Mouse (Mus musculus): ENCODE measurements around the gene Eif1ad. TPM values are rescaled to one million over a fixed set of nuclear protein-coding genes. Genes with fewer than 3 reads are reported as not detected.
"Not testable (repeated sequence)": the region's sequence is repeated elsewhere in the genome, so short reads cannot be mapped to it uniquely, and the experiment has no call there.

The Eif1ad gene
- total RNA-seq, 2 experiments from 2014 or later: 19.7 to 37.4 TPM

DNA sequence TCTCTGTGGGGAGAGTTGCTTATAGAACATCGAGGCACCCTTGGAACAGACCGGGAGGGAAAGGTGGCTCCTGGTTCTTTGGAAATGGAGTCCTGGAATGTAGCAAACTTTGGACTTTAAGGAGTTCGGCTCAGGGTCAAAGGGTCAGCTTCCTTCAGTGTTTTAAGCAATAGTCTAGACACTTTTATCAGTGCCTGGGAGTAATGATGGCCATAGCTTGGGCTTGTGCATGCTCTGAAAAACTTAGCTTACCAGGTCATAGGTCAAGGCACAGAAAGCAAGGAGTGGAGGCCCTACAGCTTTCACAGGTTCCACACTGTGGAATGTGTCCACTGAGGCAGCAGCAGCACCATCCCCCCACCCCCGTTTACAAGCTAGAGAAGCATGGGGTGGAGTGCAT lies 8.2 kb downstream of the Eif1ad start:
- no peak for ATAC-seq (ENCODE audit: poor library complexity, severe bottlenecking)

DNA sequence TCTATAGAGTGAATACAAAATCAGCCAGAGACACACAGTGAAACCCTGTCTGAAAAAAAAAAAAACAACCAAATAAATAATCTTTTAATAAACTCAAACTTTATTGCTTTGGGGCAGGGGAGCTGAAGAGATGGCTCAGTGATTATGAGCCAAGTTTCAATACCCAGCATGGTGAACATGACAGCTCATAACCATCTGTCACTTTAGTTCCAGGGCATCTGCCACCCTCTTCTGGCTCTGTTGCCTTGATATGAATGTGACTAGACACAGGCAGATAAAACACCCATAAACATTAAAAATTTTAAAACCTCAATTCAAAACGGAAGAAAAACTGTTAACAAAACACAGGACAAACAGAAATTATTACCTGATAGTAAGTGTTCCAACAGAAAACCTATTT lies 10.9 kb downstream of the Eif1ad start:
- no peak for ATAC-seq (ENCODE audit: poor library complexity, severe bottlenecking)

DNA sequence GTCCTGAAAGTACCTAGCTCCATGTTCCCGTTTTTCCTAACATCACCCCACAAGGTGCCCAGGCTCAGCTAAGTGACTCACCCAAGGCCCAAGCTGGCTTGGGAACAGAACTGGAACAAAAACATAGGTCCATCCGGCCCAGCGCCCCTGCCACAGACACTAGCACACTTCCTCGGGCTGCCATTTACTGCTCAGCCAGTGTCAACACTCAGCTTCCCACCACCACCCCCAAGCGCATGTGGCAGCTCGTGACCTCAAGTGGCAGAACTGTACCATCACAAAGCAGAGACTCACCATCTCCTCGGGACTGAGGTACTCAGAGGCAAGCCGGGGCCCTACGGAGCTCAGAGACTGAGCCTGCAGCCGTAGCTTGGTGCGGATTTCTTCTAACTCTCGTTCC lies 16.8 kb downstream of the Eif1ad start:
- no peak for ATAC-seq (ENCODE audit: poor library complexity, severe bottlenecking)

DNA sequence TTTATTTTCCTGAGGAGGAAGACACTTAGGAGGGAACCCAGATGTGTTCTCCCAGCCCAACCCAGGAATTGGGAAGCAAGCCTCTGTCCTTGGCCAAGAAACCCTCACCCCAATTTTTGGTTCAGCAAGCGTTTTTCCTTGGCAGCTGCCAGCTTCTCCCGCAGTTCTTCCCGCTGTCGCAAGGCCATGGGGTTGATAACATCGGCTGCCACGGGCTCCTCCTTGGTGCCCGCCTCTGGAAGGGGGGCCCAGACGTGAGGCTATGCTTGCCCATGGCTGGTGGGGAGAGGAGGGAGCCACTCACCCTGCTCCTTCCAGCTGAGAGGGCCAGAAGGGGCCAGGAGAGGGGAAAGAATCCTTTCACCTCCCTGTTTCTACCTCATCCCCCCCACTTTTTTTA lies 18.2 kb downstream of the Eif1ad start:
- ATAC-seq (ENCODE audit: poor library complexity, severe bottlenecking): no peak

DNA sequence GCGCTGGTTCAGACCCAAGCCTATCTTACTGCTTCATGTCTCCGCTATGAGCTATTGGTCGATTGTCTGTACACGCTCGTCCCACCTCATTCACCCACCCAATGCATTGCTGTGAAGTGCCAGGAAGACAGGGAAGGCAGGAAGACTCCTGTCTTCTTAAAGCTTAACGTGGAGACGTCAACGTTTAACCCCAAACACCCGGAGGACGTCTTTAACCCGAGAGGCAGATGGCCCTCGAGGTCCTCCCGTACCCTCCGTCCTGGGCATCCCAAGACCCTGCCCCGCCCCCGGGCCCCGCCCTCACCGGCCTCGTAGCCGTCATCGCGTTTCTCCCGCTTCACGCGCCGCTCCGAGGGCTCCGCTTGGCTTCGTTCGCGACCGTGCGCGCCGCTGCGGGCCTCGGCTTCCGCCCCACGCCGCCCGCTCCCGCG lies 21.5 kb downstream of the Eif1ad start:
- no peak for ATAC-seq (ENCODE audit: poor library complexity, severe bottlenecking)

DNA sequence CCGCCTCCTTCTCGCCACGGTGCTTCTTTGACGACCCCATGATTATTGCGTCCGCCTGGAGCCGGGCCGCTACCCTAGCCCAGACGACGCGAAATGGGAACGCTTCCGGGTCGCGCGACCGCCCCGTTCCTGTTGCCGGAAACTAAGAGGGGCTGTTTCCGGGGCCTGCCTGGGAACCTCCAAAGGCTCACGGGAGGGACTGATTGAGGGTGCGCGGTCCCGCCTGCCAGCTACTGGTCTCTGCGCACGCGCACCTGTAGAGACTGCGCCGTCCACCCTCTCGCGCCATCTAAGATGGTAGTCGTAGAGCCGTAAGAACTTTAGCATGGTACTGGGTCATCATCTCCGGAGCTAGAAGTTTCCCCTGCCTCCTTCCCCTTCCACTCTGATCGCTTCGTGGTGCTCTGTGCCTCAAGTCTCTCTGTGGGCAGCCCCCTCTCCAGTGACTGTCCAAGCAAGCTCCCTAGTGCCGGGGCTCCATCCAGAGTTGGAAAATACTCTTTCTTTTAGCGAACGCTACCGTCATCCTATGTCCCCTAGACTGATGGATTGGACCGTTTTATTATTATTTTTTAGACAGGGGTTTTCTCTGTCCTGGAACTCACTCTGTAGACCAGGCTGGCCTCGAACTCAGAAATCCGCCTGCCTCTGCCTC lies 22.2 kb downstream of the Eif1ad start, which contains the start of gene Sart1:
TSS of gene Sart1 (minus strand) at position 116 of the 655 bp plus-strand sequence.
- peak; percentile 96 for ATAC-seq (ENCODE audit: poor library complexity, severe bottlenecking)

DNA sequence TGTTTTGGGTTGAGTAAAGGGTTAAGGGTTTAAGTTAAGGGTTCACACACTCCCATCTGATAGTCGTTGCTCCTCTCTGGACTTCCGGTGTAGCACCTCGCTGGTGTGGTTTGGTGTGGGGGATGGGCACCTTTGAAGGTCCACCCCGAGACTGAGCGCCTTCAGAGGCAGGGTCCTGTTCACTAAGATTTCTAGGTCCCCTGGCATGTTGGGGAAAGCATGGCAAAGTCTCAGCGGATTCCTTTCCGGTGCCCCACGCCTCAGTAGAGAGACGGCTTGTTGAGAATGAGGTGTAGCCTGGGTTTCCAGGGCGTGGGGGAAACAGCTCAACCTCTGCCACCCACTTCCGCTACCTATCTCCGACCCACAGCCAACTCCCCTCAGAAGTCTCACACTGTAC lies 23.1 kb downstream of the Eif1ad start:
- peak; percentile 64 for ATAC-seq (ENCODE audit: poor library complexity, severe bottlenecking)

DNA sequence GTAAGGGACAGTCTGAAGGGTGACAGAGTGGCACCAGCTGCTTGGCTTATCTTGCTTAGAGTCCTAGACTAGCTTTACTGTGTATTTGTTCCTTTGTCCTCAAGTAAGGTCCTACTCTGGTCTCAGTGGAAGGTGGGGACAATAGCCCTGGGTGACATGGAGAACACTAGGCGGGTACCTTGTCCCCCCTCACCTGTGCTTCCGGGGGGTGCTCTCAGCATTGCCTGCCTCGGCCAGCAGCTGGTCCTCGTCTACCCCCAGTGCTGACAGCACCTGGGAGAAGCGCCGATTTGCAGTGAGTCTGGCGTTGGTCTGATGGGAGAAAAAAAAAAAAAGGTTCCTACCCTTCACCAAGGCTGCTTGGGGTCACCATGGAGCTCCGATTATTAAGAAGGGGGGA lies 23.9 kb downstream of the Eif1ad start:
- no peak for ATAC-seq (ENCODE audit: poor library complexity, severe bottlenecking)

DNA sequence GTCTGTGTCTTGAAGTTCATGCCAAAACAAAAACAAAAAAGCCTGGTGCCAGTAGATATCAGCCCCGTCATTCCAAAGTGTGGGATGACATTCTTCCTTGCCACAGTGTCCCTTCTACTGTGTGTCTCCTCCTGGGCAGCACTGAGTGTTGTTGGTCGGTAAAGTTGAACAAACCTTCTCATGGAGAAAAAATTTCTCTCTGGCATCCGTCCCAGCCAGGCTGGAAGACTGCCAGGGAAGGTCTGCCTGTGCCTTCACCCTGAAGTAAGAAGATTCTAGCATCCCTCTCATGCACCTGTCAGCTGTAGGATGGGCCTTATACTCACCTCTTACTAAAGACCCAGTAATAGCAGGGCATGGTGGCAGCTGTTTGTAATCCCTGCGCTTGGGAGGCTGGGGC lies 26.4 kb downstream of the Eif1ad start:
- ATAC-seq (ENCODE audit: poor library complexity, severe bottlenecking): no peak

DNA sequence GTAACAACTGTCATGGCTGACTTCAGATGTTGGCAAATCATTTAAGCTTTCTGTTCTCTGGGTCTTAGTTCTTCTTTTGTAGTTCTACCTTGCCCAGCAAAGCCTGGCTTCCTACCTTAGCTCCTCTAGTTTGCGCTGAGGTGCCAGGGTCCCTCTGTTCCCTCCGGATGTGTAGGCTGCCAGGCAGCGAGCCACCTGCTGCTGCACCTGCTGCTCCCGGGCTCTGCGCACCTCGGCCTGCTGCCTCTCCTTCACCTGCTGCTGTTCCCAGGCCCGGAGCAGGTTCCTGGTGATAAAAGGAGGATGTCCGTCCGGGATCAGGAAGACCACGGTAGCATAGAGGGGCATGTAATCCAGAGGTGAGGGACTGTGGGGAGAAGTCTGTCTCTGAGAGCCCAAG lies 27.6 kb downstream of the Eif1ad start:
- no peak for ATAC-seq (ENCODE audit: poor library complexity, severe bottlenecking)

DNA sequence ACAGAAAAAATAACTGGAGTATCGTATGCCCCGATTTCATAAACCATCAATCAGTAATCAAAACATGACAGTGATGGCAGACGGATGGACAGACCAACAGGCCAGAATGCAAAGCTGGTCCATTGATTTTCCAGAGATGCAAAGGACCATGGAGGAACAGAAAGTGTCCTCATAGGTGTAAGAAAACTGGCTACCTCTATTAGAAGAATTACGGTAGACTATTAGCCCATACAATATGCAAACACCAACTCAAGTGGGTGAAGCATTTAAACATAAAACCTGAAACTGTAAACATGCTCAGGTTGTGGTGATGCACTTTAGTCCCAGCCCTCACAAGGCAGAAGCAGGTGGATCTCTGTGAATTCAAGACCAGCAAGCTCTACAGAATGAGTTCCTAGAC lies 28.8 kb downstream of the Eif1ad start:
- no peak for ATAC-seq (ENCODE audit: poor library complexity, severe bottlenecking)

DNA sequence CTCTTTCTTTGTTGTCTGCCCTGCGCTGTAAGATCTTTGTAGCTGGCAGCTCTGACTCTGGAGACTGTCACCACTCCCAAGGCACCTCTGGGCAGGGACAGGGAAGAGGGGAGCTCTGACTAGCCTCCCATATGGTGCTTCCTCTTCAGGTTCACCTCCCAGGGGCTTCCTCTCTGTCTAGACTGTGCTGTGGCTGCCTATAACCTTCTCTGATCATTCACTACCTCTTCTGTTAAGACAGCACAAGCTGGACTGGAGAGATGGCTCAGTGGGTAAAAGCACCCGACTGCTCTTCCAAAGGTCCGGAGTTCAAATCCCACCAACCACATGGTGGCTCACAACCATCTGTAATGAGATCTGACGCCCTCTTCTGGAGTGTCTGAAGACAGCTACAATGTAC lies 34.5 kb downstream of the Eif1ad start:
- ATAC-seq (ENCODE audit: poor library complexity, severe bottlenecking): not testable (repeated sequence)

DNA sequence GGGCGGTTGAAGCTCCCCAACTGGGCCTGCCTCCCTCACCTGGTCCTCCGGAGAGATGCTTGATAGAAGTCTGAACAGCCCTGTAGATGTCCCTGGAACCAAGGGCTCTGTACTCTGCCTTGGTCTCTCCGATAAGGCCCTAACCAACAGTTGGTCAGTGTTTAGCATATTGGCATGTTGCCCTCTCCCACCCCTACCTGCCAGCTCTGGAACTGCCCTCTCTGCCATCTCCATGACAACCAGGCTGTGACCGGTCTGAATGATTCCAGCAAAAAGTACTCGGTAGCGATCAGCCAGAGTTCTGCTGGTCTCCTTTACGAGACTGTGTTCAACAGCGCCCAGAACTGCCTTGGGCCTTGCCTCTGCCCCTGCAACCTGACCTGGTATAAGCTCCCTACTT lies 35.8 kb downstream of the Eif1ad start, which contains the start of gene Tsga10ip:
TSS of gene Tsga10ip (minus strand) at position 234 of the 400 bp plus-strand sequence.
- ATAC-seq (ENCODE audit: poor library complexity, severe bottlenecking): no peak

DNA sequence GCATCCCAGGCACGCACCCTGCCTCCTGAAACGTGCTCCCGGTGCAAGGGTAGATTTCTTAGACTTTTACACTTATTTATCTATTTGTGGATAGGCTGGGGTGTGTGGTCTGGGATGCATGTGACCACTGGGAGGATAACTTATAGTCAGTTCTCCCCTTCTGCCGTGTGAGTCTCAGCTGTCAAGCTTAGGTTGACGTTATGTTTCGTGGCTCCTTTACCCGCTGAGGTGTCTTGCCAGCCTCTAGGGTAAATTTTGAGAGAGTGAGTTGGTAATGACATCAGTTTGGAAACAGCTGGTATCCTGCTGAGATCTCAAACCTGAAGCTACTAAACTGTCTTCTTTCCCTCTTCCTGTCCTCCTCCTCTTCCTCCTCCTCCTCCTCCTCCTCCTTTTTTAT lies 39.4 kb downstream of the Eif1ad start:
- ATAC-seq (ENCODE audit: poor library complexity, severe bottlenecking): 0 out of 2 replicates have a peak, but pooled peaks have one; percentile 16

DNA sequence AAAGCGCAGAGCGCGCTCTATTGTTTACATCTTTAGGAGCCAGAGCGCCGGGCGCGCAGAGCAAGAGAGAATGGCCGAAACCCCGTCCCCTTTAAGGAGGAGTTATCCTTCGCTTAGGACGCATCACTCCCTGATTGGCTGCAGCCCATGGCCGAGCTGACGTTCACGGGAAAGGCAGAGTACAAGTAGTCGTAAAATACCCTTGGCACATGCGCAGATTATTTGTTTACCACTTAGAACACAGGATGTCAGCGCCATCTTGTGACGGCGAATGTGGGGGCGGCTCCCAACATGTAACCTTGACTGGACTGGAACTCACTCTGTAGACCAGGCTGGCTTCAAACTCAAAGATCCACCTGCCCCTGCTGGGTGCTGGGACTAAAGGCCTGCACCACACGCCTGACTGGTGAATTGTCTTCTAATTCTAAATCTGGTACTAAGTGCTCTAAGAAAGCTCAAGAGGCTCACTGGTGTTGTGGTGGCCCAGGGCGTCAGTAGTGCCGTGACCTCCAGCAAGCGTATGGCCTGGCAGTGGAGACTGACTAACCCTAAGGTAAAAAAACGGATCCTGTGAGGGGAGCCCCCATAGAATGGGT lies 40.1 kb downstream of the Eif1ad start:
- ATAC-seq (ENCODE audit: poor library complexity, severe bottlenecking): peak; percentile 59

DNA sequence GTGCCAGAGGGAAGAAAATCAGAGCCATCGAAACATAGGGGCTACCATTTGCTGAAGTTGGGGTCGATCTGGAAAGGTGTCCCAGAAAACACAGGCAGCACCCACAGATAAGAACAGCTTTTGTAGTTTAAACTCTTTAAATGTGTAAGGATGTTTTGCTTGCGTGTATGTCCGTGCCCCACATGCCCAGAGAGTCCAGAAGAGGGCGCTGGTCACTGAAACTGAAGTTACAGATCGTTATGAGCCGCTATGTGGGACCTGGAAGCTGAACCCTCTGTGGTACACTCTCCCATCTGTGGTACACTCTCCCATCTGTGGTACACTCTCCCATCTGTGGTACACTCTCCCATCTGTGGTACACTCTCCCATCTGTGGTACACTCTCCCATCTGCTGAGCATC lies 40.6 kb downstream of the Eif1ad start:
- peak; percentile 75 for ATAC-seq (ENCODE audit: poor library complexity, severe bottlenecking)

DNA sequence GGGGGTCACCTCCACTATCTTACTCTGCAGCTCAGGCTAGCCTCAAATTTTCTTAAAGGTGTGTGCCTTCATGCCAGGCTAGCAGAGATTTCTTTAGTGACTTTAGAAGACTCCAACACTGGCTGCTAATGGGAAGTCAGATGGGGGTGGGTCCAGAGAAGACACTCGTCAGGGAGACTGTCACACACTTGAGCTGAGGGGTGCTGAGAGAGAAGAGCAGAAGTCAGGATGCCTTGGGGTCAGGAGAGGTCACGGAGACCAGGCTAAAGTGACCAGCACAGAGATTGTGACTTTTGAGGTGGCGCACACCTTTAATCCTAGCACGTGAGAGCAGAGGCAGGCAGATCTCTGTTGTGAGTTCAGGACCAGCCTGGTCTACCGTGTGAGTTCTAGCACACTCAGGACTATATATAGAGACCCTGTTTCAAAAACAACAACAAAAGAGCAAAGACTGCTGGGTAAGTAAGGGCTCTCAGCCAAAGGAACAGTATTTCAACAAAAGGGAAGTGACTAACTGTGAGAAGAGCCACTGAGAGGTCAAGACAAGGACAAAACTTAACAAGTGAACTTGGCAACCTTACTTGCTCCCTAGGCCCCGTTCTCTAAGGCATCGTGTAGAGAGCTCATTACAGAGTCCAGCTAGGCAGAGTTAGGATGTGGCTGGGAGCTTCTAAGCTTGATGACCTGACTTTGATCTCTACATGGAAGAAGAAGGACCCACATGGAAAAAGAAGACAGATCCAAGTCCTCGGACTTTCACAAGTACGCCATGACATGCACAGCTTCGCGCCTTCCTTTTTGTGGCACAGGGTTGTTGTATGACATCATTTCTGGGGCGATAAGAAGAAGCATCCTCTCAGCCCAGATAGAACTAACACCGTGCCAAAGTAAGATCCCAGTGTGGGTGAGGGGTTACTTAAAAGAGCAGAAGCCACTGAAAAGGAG lies 41.8 kb downstream of the Eif1ad start:
- ATAC-seq (ENCODE audit: poor library complexity, severe bottlenecking): peak; percentile 58

DNA sequence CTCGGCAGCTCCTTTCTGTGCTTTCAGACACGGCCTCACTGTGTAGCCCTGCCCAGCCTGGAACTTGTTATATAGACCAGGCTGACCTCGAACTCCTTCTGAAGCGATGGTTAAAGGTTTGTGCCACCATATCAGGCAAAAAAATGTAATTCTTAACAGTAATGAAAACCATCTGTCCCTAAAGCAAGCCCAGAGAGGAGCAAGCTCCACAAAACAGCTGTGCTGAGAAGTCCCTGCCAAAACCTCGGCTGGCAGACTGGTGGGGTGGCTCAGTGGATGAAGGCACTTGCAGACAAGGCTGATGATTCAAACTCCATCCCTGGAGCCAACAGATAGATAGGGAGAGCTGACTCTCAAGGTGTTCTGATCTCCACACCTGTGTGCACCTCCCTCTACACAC lies 42.5 kb downstream of the Eif1ad start:
- ATAC-seq (ENCODE audit: poor library complexity, severe bottlenecking): no peak

DNA sequence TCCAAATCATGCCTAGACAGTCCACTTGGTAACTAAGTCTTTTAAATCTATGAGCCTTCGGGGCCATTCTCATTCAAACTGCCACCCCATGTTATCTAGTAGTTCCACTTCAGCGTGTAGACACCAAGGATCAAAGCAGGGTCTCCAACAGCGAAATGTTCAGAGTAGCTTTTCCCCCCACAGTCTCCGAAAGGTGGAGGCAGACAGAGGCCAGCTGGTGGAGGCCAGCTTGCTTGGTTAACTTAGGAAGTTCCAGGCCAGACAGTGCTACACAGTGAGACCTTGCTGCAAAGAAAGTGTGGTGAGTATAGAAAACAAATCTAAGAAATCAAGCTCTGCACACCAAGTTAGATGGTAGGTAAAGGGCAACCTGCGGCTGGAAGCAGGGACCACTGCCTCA lies 44.1 kb downstream of the Eif1ad start:
- no peak for ATAC-seq (ENCODE audit: poor library complexity, severe bottlenecking)

DNA sequence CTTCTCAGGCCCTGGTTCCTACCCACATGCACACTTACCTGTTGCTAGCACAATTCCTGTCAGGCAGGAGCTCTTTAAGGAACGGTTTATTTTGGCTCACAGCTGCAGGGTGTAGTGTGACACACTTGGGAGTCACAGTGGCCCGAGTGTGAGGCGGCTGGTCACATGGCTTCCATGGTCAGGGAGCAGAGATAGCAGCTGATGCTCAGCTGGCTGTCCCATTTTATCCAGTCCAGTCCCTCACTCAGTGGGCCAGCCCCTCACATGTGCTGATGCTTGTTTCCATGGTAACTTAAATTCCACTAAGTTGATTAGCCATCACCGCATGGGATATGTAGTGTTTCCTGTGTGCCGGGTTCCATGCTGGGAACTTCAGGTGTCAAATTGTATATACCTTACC lies 45.4 kb downstream of the Eif1ad start:
- ATAC-seq (ENCODE audit: poor library complexity, severe bottlenecking): no peak

DNA sequence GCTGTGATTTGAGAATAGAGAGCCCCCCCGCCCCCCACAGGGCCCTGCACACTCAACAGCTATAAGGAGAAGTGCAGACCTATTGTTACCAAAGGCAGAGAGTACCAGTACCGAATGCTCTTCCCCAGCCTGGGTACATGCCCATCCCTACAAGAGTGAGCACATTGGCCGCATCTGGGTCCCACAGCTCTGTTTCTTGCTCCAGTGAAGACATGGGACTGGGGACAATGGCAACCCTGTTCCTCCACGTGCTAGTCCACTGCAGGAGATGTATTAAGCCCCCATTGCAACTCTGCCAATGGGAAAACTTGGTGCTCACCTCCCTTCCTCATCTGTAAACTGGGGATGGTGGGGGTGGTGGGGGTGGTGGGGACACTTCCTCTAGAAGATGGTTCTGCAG lies 47.3 kb downstream of the Eif1ad start:
- ATAC-seq (ENCODE audit: poor library complexity, severe bottlenecking): no peak

DNA sequence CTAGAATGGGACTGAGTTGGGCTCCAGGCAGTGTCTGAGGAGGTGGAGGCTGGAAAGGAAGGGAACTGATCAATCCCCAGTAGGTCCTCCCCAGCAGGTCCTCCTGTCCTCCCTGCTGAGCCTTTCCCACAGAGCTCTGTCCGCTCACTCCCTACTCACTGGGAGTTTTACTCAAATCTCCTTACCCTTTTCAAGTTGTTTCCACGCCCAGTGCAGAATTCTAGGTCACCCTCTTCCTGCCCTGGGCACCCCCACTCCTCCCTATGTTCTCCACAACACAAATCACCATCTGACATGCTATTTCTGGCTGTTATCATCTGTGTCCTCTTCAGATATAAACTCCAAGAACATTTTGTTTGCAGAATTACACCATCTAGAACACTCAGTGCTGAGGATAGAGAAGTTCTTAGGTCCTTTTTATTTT lies 48.0 kb downstream of the Eif1ad start:
- no peak for ATAC-seq (ENCODE audit: poor library complexity, severe bottlenecking)

All from megakaryocyte, adult 5-6 weeks (primary cell).